Mouse (Mus musculus) cortical plate, adult 2 months (tissue): Measurements from ENCODE around the gene Amotl1.

ENCODE experiments used
- CTCF ChIP-seq: fragments of 200-500 bp; IDR thresholded peaks from 2 replicates; pipeline ENCODE4 v1.5.1; 2011; ENCODE audit warnings: mild to moderate bottlenecking, control low read depth, low read length; ENCODE audit not compliant: insufficient read depth; ENCODE audit errors: extremely low read depth
- POLR2A ChIP-seq: fragments of 200-500 bp; IDR thresholded peaks from 2 replicates; pipeline ENCODE4 v1.6.1; 2011; ENCODE audit warnings: mild to moderate bottlenecking, low read length, control low read depth; ENCODE audit not compliant: insufficient read depth; ENCODE audit errors: extremely low read depth

DNA sequence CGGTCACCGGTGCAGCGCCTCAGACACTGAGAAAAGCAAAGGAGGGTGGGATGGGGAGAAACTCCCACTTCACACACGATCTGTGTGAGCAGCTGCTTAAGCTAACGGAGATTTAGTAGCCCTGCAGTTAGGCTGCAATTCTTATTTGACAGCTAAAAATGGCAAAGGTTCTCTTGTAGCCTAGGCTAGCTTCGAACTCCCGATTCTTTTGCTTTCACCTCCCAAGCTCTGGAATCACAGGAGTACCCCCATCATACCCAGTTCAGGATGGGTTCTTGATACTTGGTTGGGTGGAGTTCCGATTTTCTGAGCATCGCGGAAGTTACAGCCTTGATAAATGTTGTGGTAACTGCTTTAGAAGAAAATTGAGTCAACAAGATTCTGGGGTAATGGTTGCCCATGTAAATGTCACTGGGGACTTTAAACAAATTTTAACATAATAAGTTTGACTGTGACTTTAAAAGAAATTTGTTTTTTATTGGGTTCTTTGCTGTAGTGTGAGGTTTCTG lies 143.9 kb downstream of the Amotl1 start:
- TF ChIP-seq CTCF (no peak), POLR2A (no peak)
